In the genomic region with DNA sequence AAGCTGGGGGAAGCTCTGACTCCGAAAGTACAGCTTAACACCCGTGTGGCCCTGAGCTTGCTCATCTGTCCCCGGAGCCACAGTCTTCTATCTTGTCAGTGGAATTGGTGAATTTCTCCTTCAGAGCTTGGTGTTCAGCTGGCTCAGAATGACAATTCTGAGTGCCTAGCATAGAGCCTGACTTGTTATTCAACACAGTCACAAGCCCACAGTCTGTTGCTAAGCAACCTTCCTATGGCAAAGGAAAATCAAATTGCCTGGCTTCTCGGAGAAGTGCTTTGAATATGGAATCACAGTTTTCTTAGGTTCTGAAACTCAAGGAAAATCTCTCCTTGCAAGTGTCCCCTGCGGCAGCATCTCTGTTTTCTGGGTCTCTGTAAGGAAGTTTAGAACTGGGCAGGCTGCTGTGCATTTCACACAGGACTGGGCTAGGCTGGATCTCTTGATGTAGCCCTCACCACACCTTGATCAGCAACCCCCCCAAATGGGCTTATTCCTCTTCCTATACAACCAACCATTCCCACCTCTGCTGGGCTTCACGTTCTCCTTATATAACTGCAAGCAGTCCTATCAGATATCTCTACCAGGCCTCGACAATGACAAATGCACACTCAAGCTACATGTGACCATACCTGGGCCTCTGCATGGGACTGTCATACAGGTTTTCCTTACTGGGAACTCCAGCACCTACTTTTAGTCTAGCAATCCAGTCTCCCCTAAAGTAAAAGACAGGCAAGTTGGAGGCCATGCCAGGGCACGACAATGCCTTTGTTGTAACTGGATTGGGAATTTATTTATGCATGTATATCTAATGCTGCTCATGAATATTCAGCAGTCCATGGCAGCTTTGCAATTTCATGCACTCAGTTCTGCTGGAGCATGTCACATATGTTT, we compare ENCODE assay signal across 11 mouse cellular contexts.
A peak's percentile ranks its signal among the peaks of the same experiment; 100 is the strongest.
DNase-seq lines count a peak whose midpoint lies in the region; TF ChIP-seq lines count a peak whose summit lies in the region.
"Had no signal": no experiment of that assay in that cellular context is flagged by ENCODE, and none has a peak within 500 bp of the region (broad histone marks: within the 10 kb centered on the region; RNA-seq: fewer than 3 reads in every experiment).

No protein-coding gene starts in this region.

- H3K4me3 ChIP-seq in hindbrain, embryonic 10.5 days = no peak overlapping the region
- H3K4me3 ChIP-seq in midbrain, embryonic 10.5 days = no peak overlapping the region
- no peak overlapping the region for H3K4me3 ChIP-seq in cerebellum, adult 2 months (replicated peaks; ENCODE audit: insufficient read depth, low read depth, low read length)
- H3K4me3 ChIP-seq: heart, embryonic 15.5 days; liver, embryonic 15.5 days had no signal

- WGBS in hindbrain, embryonic 10.5 days = 56% methylated on average over 8 of the region's 8 CpGs
- WGBS in midbrain, embryonic 10.5 days = 66% methylated on average over 8 of the region's 8 CpGs
- 30% methylated on average over 8 of the region's 8 CpGs for WGBS in cerebellum, adult 2 months

- TF ChIP-seq POLR2A in cerebellum, adult 2 months (IDR thresholded peaks at IDR 0.05; ENCODE audit: borderline replicate concordance, insufficient read depth, low read length) = no peak

- H3K27me3 ChIP-seq in hindbrain, embryonic 10.5 days (ENCODE audit: insufficient read depth, poor library complexity, severe bottlenecking) = 0 out of 2 replicates have a peak, but pooled peaks cover 3% of the 10 kb centered on the region
- no peaks in the 10 kb centered on the region; the same call in 1 of the 2 replicates for H3K27me3 ChIP-seq in midbrain, embryonic 10.5 days (ENCODE audit: low read depth, poor library complexity, severe bottlenecking)
- no peaks in the 10 kb centered on the region for H3K27me3 ChIP-seq in cerebellum, adult 2 months (ENCODE audit: control insufficient read depth, insufficient read depth, low read length)
- H3K27me3 ChIP-seq: heart, embryonic 15.5 days; liver, embryonic 15.5 days had no signal

- H3K4me1 ChIP-seq in hindbrain, embryonic 10.5 days (replicated peaks) = peaks cover 28% of the 10 kb centered on the region
- H3K4me1 ChIP-seq in midbrain, embryonic 10.5 days = peaks cover 26% of the 10 kb centered on the region
- no peaks in the 10 kb centered on the region for H3K4me1 ChIP-seq in cerebellum, adult 2 months (ENCODE audit: control insufficient read depth, insufficient read depth, low read length)

- peak; percentile 41 for DNase-seq in right cerebral cortex, adult 18-20 months
- no peak for DNase-seq in right cerebral cortex, postnatal 14 days
- peak; percentile 14 for DNase-seq in hindbrain, embryonic 10.5 days (ENCODE audit: low spot score)
- no peak for DNase-seq in midbrain, embryonic 10.5 days (ENCODE audit: low spot score)
- no peak for DNase-seq in urinary bladder, postnatal 14 days (ENCODE audit: low spot score)
- no peak for DNase-seq in gastrocnemius, postnatal 4 days (ENCODE audit: low spot score in 2 of 2)
- DNase-seq in cerebellum, adult 2 months = no peak
- DNase-seq: cerebellum, adult 9-10 months had no signal

- no peaks in the 10 kb centered on the region for H3K36me3 ChIP-seq in hindbrain, embryonic 10.5 days
- H3K36me3 ChIP-seq in midbrain, embryonic 10.5 days = no peaks in the 10 kb centered on the region
- H3K36me3 ChIP-seq: heart, embryonic 15.5 days; liver, embryonic 15.5 days had no signal

- H3K9me3 ChIP-seq in hindbrain, embryonic 10.5 days = no peaks in the 10 kb centered on the region
- no peaks in the 10 kb centered on the region for H3K9me3 ChIP-seq in midbrain, embryonic 10.5 days (replicated peaks)
- H3K9me3 ChIP-seq: heart, embryonic 15.5 days; liver, embryonic 15.5 days had no signal

- peak overlapping the region; percentile 62 for H3K27ac ChIP-seq in hindbrain, embryonic 10.5 days
- H3K27ac ChIP-seq in midbrain, embryonic 10.5 days (replicated peaks) = peak overlapping the region; percentile 59; the same call in 1 of the 2 replicates
- H3K27ac ChIP-seq in cerebellum, adult 2 months (ENCODE audit: insufficient read depth, low read length) = no peak overlapping the region
- H3K27ac ChIP-seq: kidney, postnatal 0 days had no signal

- TF ChIP-seq CTCF in cerebellum, adult 2 months (IDR thresholded peaks at IDR 0.05; ENCODE audit: borderline replicate concordance, insufficient read depth, low read depth, low read length) = no peak

Comparison
In these comparisons a context has a peak if more than half of its experiments do, and no peak if none do; other contexts are left out.
1. DNase-seq: peak in right cerebral cortex, adult 18-20 months (single experiment) and hindbrain, embryonic 10.5 days (single experiment); none in right cerebral cortex, postnatal 14 days (single experiment), midbrain, embryonic 10.5 days (single experiment), urinary bladder, postnatal 14 days (single experiment), gastrocnemius, postnatal 4 days (0 of 2) and cerebellum, adult 2 months (0 of 2).